ENCODE assay signal across 11 mouse cellular contexts in genomic region chr1:104754483-104754882, GRCm38 (mm10). TPM values are rescaled to one million over a fixed set of nuclear protein-coding genes. Genes with fewer than 3 reads are reported as not detected.
DNase-seq lines count a peak whose midpoint lies in the region; ATAC-seq and TF ChIP-seq lines count a peak whose summit lies in the region.
"Had no signal": no experiment of that assay in that cellular context is flagged by ENCODE, and none has a peak within 500 bp of the region (broad histone marks: within the 10 kb centered on the region; RNA-seq: fewer than 3 reads in every experiment).

No protein-coding gene starts in this region.

- H3K4me3 ChIP-seq in embryonic facial prominence, embryonic 14.5 days (ENCODE audit: low read depth, low read length): no peak overlapping the region
- no peak overlapping the region for H3K4me3 ChIP-seq in embryonic facial prominence, embryonic 10.5 days
- no peak overlapping the region for H3K4me3 ChIP-seq in midbrain, postnatal 0 days (ENCODE audit: low read depth, low read length)
- H3K4me3 ChIP-seq in midbrain, embryonic 13.5 days (replicated peaks): no peak overlapping the region
- H3K4me3 ChIP-seq in heart, embryonic 11.5 days (ENCODE audit: low read depth, low read length): no peak overlapping the region
- H3K4me3 ChIP-seq: embryonic facial prominence, embryonic 15.5 days had no signal

- peak; percentile 34 for DNase-seq in embryonic facial prominence, embryonic 14.5 days (ENCODE audit: low spot score)
- DNase-seq in embryonic facial prominence, embryonic 10.5 days (ENCODE audit: low spot score): no peak
- peak; percentile 79 for DNase-seq in midbrain, postnatal 0 days (ENCODE audit: low spot score)
- DNase-seq in frontal cortex, postnatal 36 days (ENCODE audit: low spot score in 2 of 2): peak; percentile 44 to 63
- peak; percentile 38 for DNase-seq in right cerebral cortex, postnatal 25 days

- no peaks in the 10 kb centered on the region for H3K27me3 ChIP-seq in embryonic facial prominence, embryonic 14.5 days (replicated peaks; ENCODE audit: control insufficient read depth, insufficient read depth, low read length)
- no peaks in the 10 kb centered on the region for H3K27me3 ChIP-seq in embryonic facial prominence, embryonic 10.5 days (replicated peaks; ENCODE audit: low read depth, poor library complexity, severe bottlenecking)
- no peaks in the 10 kb centered on the region for H3K27me3 ChIP-seq in midbrain, postnatal 0 days (ENCODE audit: insufficient read depth, low read length)
- no peaks in the 10 kb centered on the region for H3K27me3 ChIP-seq in midbrain, embryonic 13.5 days
- H3K27me3 ChIP-seq in heart, embryonic 11.5 days (ENCODE audit: control insufficient read depth, insufficient read depth, low read length): no peaks in the 10 kb centered on the region
- H3K27me3 ChIP-seq: embryonic facial prominence, embryonic 15.5 days had no signal

- ATAC-seq in embryonic facial prominence, embryonic 14.5 days (ENCODE audit: low read depth): peak; percentile 37; the same call in 1 of the 2 replicates
- ATAC-seq in midbrain, postnatal 0 days (ENCODE audit: low FRiP score): no peak; the same call in 1 of the 2 replicates
- no peak for ATAC-seq in midbrain, embryonic 13.5 days
- ATAC-seq in heart, embryonic 11.5 days (replicated peaks; ENCODE audit: insufficient number of reproducible peaks, low FRiP score, low TSS enrichment): no peak
- no peak for ATAC-seq in inflammation-experienced regulatory T-cells, adult 6 months

- no peaks in the 10 kb centered on the region for H3K36me3 ChIP-seq in embryonic facial prominence, embryonic 14.5 days (ENCODE audit: control insufficient read depth, insufficient read depth, low read length)
- H3K36me3 ChIP-seq in embryonic facial prominence, embryonic 10.5 days (replicated peaks): no peaks in the 10 kb centered on the region
- H3K36me3 ChIP-seq in midbrain, postnatal 0 days (ENCODE audit: insufficient read depth, low read length): no peaks in the 10 kb centered on the region
- H3K36me3 ChIP-seq in midbrain, embryonic 13.5 days: no peaks in the 10 kb centered on the region
- no peaks in the 10 kb centered on the region for H3K36me3 ChIP-seq in heart, embryonic 11.5 days (ENCODE audit: control insufficient read depth, insufficient read depth, low read length)
- H3K36me3 ChIP-seq: embryonic facial prominence, embryonic 15.5 days had no signal

- no peak overlapping the region for H3K9ac ChIP-seq in embryonic facial prominence, embryonic 14.5 days (ENCODE audit: low read depth, low read length)
- no peak overlapping the region for H3K9ac ChIP-seq in midbrain, postnatal 0 days (replicated peaks; ENCODE audit: low read length, poor library complexity, severe bottlenecking)
- H3K9ac ChIP-seq in midbrain, embryonic 13.5 days (replicated peaks): no peak overlapping the region
- H3K9ac ChIP-seq in heart, embryonic 11.5 days (ENCODE audit: low read depth, low read length): no peak overlapping the region
- H3K9ac ChIP-seq: embryonic facial prominence, embryonic 15.5 days; liver, embryonic 14.5 days had no signal

- H3K27ac ChIP-seq in embryonic facial prominence, embryonic 14.5 days (replicated peaks; ENCODE audit: low read depth, low read length): no peak overlapping the region
- H3K27ac ChIP-seq in embryonic facial prominence, embryonic 10.5 days (replicated peaks): no peak overlapping the region
- no peak overlapping the region for H3K27ac ChIP-seq in midbrain, postnatal 0 days (ENCODE audit: low read depth, low read length)
- no peak overlapping the region for H3K27ac ChIP-seq in midbrain, embryonic 13.5 days
- no peak overlapping the region for H3K27ac ChIP-seq in heart, embryonic 11.5 days (ENCODE audit: low read depth, low read length)
- H3K27ac ChIP-seq: embryonic facial prominence, embryonic 15.5 days; liver, embryonic 14.5 days had no signal

- no peaks in the 10 kb centered on the region for H3K4me1 ChIP-seq in embryonic facial prominence, embryonic 14.5 days (ENCODE audit: control insufficient read depth, insufficient read depth, low read length)
- no peaks in the 10 kb centered on the region for H3K4me1 ChIP-seq in embryonic facial prominence, embryonic 10.5 days
- H3K4me1 ChIP-seq in midbrain, postnatal 0 days (ENCODE audit: insufficient read depth, low read length): no peaks in the 10 kb centered on the region
- H3K4me1 ChIP-seq in midbrain, embryonic 13.5 days (replicated peaks): no peaks in the 10 kb centered on the region
- no peaks in the 10 kb centered on the region for H3K4me1 ChIP-seq in heart, embryonic 11.5 days (ENCODE audit: control insufficient read depth, insufficient read depth, low read length)
- H3K4me1 ChIP-seq: embryonic facial prominence, embryonic 15.5 days had no signal

- no peak for TF ChIP-seq CTCF in midbrain, postnatal 0 days (IDR thresholded peaks at IDR 0.05)

- WGBS in embryonic facial prominence, embryonic 14.5 days: 63% methylated on average over 8 of the region's 8 CpGs
- WGBS in embryonic facial prominence, embryonic 10.5 days: 76% methylated on average over 8 of the region's 8 CpGs
- 80% methylated on average over 8 of the region's 8 CpGs for WGBS in midbrain, postnatal 0 days
- 76% methylated on average over 8 of the region's 8 CpGs for WGBS in midbrain, embryonic 13.5 days
- WGBS in heart, embryonic 11.5 days (ENCODE audit: insufficient replicate concordance): 49% methylated on average over 8 of the region's 8 CpGs

- H3K9me3 ChIP-seq in embryonic facial prominence, embryonic 14.5 days (ENCODE audit: control insufficient read depth, low read length): no peaks in the 10 kb centered on the region
- H3K9me3 ChIP-seq in embryonic facial prominence, embryonic 10.5 days: no peaks in the 10 kb centered on the region
- no peaks in the 10 kb centered on the region for H3K9me3 ChIP-seq in midbrain, postnatal 0 days (ENCODE audit: low read length)
- H3K9me3 ChIP-seq in midbrain, embryonic 13.5 days: no peaks in the 10 kb centered on the region
- no peaks in the 10 kb centered on the region for H3K9me3 ChIP-seq in heart, embryonic 11.5 days (replicated peaks; ENCODE audit: control insufficient read depth, low read length)
- H3K9me3 ChIP-seq: embryonic facial prominence, embryonic 15.5 days had no signal

- no peak overlapping the region for H3K4me2 ChIP-seq in embryonic facial prominence, embryonic 14.5 days (ENCODE audit: low read depth, low read length)
- no peak overlapping the region for H3K4me2 ChIP-seq in midbrain, postnatal 0 days (ENCODE audit: low read depth, low read length, poor library complexity, severe bottlenecking)
- H3K4me2 ChIP-seq in midbrain, embryonic 13.5 days (replicated peaks): no peak overlapping the region
- H3K4me2 ChIP-seq in heart, embryonic 11.5 days: no peak overlapping the region
- H3K4me2 ChIP-seq: embryonic facial prominence, embryonic 15.5 days had no signal

RNA-seq across cellular contexts. Expression of gene Cdh20, which starts 13.8 kb away (rescaled TPM):
- polyA plus RNA-seq in embryonic facial prominence, embryonic 14.5 days (2014; fragmentation: Nextera tagmentation; extraction: Ambion mirVana): 0.18 and 0.21 TPM in 2 replicates
- 0.27 and 1.0 TPM in 2 replicates for polyA plus RNA-seq in embryonic facial prominence, embryonic 10.5 days (2016; fragmentation: Nextera tagmentation; extraction: Ambion mirVana)
- total RNA-seq in midbrain, postnatal 0 days (2014; rRNA removed): 10.9 and 11.9 TPM in 2 replicates
- 2.8 and 2.9 TPM in 2 replicates for polyA plus RNA-seq in midbrain, postnatal 0 days (2015; fragmentation: Nextera tagmentation; extraction: Ambion mirVana)
- 1.0 and 1.3 TPM in 2 replicates for polyA plus RNA-seq in midbrain, embryonic 13.5 days (2015; fragmentation: Nextera tagmentation; extraction: Ambion mirVana)
- 0.47 and 0.69 TPM in 2 replicates for polyA plus RNA-seq in heart, embryonic 11.5 days (2014; fragmentation: Nextera tagmentation; extraction: Ambion mirVana)
- polyA plus RNA-seq in inflammation-experienced regulatory T-cells, adult 6 months (2017; shearing (Covaris generic)): not detected
- total RNA-seq: megakaryocyte, adult 5-6 weeks had no signal
